Mouse (Mus musculus) thymus, postnatal 4 days (tissue): ENCODE measurements around the gene Rassf4.

Source experiments
- DNase-seq: peaks from one replicate; pipeline ENCODE4 v3.0.0; 2021

Rassf4 gene

GRCm38 (mm10) chr6:116673471-116674282, at the start of gene Rassf4:
Rassf4 (minus strand) TSS chr6:116673952.
- peak; percentile 81 for DNase-seq

DNA sequence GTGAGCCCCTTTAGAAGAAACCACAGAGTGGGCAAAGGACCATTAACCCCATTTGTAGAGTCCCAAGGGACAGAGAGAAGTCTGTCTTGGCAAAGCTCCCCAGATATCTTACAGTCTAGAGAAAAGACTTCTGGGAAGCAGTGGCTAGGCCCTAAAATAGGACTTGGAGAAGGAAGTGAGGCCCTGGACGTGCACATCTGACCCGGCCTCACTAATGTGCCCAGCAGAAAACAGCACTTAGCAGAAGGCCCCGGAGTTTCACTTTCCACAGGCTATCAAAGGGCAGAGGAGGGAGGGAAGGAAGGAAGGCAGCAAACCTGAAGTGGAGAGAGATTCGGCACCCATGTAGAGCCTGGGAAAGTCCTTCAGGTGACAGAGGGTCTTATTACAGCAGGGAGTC, 45.2 kb upstream of the Rassf4 start:
- no peak for DNase-seq

DNA sequence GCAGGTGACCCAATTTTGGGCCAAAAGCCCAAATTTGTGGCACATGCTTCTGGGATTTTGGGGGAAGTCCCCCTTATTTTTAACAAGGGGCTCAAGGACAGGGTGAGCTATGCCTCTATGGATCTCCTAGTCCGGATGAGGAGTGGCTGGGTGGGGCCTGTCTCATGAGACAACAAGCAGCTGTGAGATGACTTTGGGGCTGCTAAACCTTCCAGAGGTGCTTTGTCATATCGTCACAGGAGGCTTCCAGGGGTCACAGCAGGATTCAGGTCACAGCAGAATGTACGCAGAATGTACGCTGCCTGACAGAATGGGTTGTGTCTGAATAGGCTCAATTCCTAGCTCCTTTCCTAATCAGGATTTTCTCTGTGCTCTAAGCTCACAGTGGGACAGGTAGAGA, 44.6 kb upstream of the Rassf4 start:
- no peak for DNase-seq

GRCm38 (mm10) chr6:116717851-116718250, 44.1 kb upstream of the Rassf4 start:
- no peak for DNase-seq

GRCm38 (mm10) chr6:116716666-116717065, 42.9 kb upstream of the Rassf4 start, which contains the start of gene Tmem72:
Tmem72 (minus strand) TSS chr6:116716913.
- DNase-seq: no peak

GRCm38 (mm10) chr6:116715166-116715565, 41.4 kb upstream of the Rassf4 start:
- DNase-seq: no peak

DNA sequence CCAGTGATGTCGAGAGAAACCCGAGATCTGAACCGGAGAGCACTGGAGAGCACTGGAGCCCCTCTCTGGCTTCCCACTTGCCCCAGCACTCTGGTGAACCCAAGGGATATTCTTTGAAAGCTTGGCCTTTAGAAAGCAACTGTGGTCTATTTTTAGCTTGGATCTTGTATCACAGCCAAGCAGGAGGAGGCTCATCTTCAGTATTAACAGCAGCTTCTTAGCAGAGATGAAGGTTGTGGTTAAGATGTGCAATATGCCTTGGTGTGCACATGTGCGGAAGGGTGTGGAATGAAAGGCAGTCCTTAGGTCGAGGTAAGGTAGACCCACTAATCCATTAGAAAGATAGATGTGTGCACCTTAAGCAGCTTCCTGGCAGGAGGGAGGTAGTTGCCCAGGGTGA, 40.8 kb upstream of the Rassf4 start:
- DNase-seq: no peak

DNA sequence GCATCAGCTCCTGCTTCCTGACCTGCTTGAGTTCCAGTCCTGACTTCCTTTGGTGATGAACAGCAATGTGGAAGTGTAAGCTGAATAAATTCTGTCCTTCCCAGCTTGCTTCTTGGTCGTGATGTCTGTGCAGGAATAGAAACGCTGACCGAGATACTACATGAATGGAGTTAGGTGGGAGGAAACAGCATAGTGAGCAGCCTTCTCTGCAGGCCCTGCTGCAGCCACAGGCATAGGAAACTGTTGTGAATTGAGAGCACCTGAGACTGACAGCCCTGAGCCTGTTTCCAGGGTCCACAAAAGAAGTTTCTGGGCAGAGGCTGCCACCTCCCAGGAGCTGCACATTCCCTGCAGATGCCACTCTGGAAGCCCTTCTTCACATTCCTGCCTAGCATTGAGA, 40.2 kb upstream of the Rassf4 start:
- no peak for DNase-seq

DNA sequence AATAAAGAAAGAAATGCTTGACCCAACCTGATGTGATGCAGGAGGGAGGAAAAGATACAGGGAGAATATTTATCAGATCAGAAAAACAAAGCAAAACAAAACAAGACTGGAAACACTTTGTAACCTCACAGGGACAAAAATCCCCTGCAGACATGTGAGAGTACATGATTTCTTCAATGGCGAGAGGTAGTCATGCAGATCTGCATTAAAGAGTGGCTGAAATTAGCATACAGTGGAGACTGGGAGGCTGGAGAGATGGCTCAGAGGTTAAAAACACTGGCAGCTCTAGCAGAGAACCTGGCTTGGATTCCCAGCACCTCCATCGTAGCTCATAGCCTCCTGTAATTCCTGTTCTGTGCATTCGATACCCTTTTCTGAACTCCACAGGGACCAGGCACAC, 38.8 kb upstream of the Rassf4 start:
- no peak for DNase-seq

DNA sequence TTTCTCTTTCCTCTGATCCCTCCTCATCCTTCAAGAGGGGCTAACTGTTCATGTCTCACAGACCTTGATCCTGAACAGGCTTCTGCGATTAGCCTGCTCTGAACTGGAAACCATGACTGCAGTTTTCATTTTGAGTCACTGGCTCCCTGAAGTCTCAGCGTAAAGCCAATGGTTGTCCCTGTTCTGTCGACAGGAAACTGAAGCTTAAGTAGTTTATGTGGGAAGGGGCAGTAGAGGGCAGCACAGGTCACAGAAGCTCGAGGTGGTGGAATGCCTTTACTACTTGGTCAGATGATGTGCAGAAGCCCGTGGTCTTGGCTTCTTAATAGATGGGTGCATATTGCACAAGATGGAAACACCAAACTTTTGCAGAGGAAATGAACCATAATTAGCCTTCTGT, 38.3 kb upstream of the Rassf4 start:
- DNase-seq: no peak

DNA sequence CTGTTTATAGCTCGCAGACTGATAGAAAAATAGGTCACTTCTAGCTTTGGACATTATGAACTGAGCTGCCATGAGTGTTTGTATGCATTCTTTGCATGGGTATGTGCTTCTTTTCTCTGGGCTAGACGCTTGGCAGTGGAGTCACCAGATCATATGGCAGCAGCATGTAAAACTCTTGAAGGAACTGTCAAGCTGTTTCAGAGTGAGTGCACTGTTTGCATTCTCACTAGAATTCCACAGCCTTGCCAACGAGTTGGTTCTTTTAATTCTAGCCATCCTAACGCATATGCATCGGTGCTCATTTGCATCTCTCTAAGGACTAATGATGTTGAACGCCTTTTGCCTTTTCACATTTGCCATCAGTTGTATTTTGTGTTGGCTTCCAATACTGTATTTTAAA, 30.6 kb upstream of the Rassf4 start:
- DNase-seq: no peak

- DNase-seq: no peak
Measured at GRCm38 (mm10) chr6:116700821-116701220, 27.1 kb upstream of the Rassf4 start.

DNA sequence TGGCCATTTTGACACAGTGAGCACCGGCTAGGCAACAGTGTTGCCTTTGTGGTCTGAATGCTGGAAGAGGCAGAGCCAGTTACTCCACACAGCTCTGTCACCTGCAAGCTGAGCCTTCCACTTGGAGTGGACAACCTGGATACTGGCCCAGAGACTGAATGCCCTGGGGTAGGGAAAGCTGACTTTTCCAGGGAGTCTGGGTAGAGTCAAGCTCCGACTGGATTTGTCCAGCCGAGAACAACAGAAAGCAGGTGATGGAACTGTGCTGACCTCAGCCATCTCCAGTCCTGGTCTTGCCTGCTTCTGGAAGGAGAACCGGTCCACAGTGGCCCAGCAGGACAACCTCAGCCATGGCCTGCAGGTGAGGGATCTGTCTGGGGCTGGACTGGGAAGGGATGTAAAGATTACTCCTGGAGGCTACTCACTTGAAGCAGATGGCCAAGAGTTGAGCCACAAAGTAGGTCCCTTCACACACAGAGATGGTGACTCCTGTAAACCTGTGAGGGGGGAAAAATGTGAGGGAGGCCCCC, 24.2 kb upstream of the Rassf4 start:
- no peak for DNase-seq

- DNase-seq: no peak
Measured at GRCm38 (mm10) chr6:116697413-116697812, 23.7 kb upstream of the Rassf4 start.

DNA sequence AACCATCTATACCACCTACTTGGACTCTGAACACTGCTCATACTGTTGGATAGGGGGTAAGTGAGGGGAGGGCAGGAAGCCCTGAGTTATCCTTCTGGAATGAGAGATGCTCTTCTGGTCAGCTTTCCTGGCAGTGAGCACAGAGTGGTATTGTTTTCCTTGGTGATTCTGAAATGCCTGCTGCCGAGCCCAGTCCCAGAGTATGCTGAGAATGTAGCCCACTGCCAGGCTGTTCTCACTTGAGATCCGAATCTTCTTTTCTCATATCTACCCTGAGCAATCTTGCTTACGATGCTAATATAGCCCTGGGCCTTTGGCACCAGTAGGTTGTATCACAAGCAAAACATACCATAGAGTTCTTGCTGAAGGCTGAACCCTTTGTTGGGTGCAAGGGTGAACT, 20.6 kb upstream of the Rassf4 start:
- DNase-seq: no peak

DNA sequence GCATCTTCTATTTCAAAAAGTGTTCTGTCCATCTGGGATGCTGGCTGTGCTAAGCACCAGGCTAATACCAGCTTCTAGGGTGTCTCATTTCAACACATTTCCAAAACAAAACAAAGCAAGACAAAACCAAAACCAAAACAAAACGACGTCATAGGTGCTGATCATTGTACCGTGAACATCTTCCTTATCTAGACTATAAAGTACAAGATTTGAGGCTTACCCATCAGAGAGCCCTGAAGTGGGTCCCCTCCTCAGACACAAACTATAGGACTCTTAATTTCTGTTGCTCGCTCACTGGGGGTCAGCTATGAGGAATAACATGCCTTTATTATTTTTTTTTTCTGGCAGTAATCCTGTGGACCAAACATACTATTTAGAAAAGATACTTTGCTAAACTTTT, 19.9 kb upstream of the Rassf4 start:
- no peak for DNase-seq

GRCm38 (mm10) chr6:116682317-116682716, 8.6 kb upstream of the Rassf4 start:
- peak; percentile 39 for DNase-seq

- no peak for DNase-seq
Measured at GRCm38 (mm10) chr6:116679563-116680288, 6.0 kb upstream of the Rassf4 start.

DNA sequence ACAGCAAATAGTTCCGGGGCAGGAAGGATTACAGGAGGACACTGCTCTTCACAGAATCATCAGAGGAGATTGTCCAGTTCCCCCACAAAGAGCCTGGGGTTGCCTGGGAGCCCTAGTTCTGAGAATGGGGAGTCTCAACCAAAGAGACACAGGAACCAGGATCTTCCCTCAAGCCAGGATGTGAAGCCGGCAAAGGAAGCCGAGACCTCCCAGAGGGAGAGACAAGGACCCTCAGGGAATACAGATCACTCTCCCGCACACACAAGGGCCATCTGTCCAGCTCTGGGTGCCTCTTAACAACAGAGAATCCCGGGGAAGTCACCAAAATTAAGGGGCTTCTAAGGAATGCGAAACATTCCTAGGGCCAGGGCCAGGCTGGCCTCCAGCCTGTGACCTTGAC, 3.6 kb upstream of the Rassf4 start:
- DNase-seq: no peak

- DNase-seq: peak; percentile 24
Measured at GRCm38 (mm10) chr6:116676355-116676913, 2.7 kb upstream of the Rassf4 start.

DNA sequence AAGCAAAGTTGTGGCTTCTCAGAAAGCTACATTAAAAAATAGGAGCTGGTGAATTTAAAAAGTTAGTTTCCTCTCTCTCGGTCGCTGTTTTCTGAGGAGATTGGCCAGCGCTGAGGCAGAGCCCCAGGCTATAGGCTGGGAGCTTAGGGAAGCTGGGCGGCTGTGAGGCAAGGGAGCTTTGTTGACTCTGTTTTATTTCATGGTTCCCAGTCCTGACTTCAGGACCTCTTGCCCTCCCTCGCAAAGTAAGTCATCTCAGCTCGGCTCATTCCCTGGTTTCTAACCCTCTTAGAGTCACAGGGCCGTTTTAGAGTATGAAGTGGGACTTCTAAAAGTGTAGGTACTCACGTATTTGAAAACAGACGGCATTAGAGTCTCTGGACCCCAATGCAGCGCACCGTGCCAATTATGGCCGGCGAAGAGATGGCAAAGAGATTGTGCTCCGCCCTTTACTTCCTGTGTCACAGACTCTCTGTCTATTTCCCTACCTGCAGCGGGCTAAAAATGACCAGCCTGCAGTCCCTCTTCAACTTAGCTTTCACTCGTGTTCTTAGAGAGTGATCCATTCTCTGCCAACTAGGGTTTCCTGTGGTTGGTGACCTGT, 633 bp upstream of the Rassf4 start:
- peak; percentile 15 for DNase-seq

DNA sequence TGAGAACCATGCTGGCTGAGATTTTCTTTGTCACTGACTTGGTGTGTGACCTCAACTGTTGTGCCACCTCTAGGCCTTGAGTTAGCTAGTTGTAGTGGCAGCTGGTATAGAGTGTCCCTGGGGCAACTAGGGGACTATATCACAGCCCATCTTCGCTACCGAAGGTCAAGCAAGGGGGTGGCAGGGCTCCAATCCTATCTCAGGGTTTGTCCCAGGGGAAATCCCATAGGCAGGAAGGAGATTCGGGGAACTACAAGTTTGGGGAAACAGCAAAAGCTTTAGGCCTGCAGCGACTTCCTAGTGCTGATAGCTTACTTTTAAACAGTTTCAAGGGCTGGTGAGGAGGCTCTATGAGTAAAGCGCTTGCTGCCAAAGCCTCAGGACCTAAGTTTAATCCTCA, 1.4 kb downstream of the Rassf4 start:
- DNase-seq: no peak

- DNase-seq: no peak
Measured at GRCm38 (mm10) chr6:116671768-116672167, 2.0 kb downstream of the Rassf4 start.
